Mouse (Mus musculus): Measurements from ENCODE around the gene Lmod1. TPM values are rescaled to one million over a fixed set of nuclear protein-coding genes. Genes with fewer than 3 reads are reported as not detected.
"Not testable (repeated sequence)": the region's sequence is repeated elsewhere in the genome, so short reads cannot be mapped to it uniquely, and the experiment has no call there.

Gene Lmod1
- total RNA-seq, 2 experiments from 2014 or later = 1.4 to 1.6 TPM

DNA sequence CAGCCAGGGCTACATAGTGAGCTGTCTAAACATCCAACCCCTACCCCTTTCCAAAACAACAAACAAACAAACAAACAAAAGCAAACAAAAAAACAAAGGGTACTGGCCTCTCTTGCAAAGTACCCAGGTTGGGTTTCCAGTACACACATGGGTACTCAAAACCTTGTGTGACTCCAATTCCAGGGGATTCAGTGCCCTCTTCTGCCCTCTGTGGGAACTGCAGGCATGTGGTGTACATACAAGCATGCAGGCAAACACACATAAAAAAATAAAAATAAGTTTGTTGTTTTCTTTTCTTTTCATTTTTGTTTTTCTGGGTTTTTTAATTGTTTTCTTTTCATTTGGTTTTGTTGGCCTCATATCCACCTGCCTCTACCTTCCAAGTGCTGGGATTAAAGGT is 37.5 kb downstream of the Lmod1 start:
- no peak for DNase-seq

DNA sequence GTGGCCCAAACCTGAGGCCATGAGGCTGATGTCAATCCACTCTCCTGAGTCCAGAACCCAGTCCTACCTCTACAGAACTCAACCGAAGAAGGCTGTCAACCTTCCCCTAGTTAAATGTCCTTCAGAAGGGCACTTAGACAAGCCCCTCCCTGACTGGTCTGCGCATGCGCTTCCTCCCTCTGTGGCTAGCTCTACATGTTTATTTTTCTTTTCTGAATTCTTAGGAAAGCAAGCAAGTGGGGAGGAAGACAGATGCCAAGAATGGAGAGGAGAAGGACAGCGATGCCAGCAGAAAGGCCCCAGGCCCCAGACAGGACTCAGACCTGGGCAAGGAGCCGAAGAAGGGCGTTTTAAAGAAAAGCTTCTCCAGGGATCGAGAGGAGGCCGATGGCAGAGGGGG is 38.8 kb downstream of the Lmod1 start:
- no peak for DNase-seq

GRCm38 (mm10) chr1:135366380-135366779 is 41.8 kb downstream of the Lmod1 start:
- DNase-seq = no peak

DNA sequence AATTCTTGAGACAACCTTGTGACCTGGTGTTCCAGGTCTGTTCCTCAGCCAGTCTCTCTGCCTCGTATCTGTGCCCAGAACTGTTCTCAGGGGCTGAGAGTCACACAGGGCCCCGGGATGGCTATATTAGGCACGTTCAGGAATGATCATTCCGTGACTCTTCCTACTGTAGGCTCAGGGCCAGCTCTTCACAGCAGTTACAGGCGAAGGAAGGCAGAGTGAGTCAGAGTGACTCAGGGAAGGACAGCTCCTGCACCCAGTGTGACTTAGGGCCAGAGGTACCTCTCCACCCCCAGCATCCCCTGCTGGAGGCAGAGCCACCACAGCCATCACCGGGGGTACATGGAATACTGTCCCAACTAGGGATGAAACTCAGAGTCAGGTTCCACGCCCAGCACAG is 42.4 kb downstream of the Lmod1 start:
- DNase-seq = peak; percentile 76 to 79

DNA sequence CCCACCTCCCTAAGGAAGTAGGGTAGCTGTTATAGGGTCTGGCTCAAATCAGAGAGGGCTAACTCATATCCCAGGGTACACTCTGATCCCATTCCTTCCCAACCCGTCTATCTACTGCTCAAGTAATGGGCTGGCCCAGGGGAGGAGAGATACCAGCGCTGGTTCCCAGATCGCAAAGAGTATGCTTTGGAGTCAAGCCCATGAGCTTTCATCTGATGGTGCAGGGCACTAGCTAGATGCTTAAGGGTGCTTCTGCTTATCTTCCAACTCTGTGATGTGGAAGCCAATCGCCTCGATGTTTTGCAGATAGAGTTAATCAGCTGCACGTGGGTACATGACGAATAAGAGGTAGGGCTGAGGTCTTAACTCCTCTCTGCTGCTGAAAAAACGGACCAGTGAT is 43.0 kb downstream of the Lmod1 start:
- DNase-seq = no peak

- peak; percentile 88 to 92 for DNase-seq
Observed at GRCm38 (mm10) chr1:135368245-135368644, 43.6 kb downstream of the Lmod1 start.

DNA sequence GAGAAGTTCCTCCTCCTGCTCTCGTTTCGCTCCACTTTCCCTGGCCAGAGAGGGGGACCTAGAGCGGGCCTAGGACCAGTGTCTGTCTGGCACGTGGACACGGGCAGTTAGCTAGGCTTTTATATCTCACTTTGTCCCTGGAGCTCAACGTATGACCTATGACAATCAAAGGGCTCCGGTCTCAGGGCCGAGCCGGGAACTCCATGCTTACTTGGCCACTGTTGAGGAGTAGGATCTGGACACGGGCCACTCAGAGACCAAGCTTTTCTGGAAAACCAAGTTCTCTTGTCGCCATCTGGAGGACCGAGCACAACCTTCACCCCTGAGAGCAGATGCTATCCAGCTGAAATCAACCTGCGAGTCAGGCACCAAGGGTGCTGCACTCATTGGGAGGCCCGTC is 44.4 kb downstream of the Lmod1 start:
- DNase-seq = peak; percentile 72 to 78

- no peak for DNase-seq
Observed at GRCm38 (mm10) chr1:135369415-135369814, 44.8 kb downstream of the Lmod1 start.

DNA sequence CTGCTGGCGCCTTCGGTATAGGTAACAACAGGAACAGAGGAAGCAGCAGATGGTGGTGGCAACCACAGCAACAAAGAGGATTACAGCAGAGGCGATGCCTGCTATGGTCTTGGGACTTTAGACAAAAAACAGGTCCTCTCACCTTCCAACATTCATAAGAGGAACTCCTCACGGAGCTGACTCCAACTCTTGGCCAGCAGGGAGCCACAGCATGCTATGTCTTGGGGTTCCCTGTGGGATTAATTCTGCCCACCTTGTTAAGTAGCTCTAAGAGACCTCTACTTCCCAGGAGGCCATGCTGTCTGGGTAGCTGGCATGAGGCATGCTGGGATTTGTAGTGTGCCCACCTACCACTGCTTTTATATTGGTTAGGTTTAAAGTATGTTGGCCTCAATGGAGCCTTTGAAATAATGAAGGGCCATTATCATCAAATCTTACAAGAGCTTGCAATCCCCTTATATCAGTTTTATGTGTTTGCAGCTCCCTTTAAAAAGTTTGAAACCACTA is 48.6 kb downstream of the Lmod1 start:
- DNase-seq = no peak

GRCm38 (mm10) chr1:135374175-135374867 is 49.7 kb downstream of the Lmod1 start:
- DNase-seq = peak in 1 of 2 experiments; percentile 46

DNA sequence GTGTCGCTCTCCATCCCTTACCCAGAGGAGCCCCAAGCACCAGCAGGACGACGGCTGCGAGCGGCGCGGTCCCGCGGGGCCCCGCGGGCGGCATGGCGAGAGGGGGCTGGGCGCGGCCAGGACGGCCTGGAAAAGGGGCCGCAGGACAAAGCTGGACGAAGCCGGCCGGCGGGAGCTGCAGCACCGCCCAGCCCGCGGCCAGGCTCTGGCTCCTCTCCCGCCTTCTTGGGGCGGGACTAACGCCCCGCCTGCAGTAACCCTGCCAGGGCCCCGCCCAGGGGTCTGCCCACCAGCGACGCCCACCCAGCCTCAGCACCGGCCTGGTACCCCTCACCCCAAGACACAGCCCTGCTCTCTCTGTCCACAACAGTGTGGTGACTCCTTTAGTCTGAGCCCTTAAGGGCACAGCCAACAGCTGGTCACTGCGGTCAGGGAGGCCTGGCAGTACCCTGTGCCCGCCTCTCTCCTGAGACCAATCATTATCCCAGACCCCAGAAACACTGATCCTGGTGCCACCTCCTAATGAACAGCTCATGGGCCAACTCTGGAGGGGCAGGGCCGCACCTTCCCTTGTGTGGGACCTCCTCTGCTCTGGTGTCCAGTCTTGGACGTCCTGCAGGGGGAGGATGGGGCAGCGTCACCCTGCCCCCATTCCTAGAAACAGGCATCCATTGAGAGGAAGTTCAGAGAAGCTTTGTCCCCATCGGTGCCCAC is 50.4 kb downstream of the Lmod1 start, which contains the start of gene Shisa4:
Gene Shisa4, minus strand, starts transcription at position 370 of the 714 bp plus-strand sequence.
- peak; percentile 75 to 82 for DNase-seq

- no peak for DNase-seq
Observed at GRCm38 (mm10) chr1:135378576-135378975, 54.0 kb downstream of the Lmod1 start.

DNA sequence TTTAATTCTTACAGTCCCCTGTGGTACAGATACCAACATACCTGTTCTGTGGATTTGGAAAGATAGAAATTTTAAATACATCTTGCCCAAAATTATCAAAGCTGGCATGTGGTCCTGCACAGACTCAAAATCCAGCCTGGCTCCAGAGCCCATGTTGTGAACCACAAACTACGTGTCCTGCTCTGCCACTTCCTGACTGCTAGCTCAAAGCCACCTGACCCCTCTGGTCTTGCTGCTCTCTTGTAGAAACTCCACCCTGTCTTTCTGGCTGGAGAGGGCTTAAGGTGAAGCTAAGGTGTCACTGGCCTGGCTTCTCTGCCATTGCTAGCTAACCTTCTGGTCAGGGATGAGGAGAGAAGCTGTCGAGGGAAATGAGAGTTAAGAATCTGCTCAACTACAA is 54.4 kb downstream of the Lmod1 start:
- no peak for DNase-seq

- no peak for DNase-seq
Observed at GRCm38 (mm10) chr1:135380071-135380991, 55.7 kb downstream of the Lmod1 start.

- not testable (repeated sequence) for DNase-seq
Observed at GRCm38 (mm10) chr1:135381560-135381959, 57.0 kb downstream of the Lmod1 start.

DNA sequence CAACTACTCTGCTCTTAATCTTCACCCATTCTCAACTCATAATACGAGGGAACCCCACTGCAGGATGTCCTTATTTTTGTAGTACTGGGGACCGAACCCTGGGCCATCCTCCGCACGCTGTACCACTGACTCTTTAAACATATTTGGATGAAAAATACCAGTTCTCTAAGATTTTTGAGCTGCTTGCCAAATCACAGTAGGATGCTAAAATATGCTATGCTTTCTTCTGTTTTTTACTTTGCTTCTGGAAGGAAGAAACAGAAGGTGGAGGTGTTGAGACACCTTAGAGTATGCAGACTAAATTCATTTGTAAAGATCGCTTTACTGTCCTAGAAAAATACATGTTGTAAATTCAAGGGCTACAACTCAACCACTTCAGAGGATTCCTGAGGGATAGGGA is 59.6 kb downstream of the Lmod1 start:
- DNase-seq = no peak

DNA sequence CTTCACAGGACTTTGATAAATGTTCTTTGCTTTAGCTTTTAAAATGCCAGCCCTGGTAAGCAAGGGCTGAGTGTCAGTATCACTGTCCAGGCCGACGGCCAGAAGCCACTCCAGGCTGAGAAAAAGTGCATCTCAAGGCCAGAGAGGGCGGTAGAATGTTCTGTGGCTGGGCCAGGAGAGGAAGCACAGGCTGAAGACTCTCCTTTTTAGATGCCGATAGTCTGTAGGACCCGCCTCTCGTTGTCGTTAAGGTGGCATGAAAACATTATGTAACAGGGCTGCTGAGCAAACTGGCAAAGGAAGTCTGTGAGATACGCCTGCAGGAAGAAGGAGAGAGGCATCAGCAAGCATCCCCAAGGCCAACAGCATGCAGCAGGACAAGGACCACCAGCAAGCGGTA is 60.6 kb downstream of the Lmod1 start:
- DNase-seq = peak; percentile 28 to 35

- no peak for DNase-seq
Observed at GRCm38 (mm10) chr1:135399466-135399865, 74.9 kb downstream of the Lmod1 start.

DNA sequence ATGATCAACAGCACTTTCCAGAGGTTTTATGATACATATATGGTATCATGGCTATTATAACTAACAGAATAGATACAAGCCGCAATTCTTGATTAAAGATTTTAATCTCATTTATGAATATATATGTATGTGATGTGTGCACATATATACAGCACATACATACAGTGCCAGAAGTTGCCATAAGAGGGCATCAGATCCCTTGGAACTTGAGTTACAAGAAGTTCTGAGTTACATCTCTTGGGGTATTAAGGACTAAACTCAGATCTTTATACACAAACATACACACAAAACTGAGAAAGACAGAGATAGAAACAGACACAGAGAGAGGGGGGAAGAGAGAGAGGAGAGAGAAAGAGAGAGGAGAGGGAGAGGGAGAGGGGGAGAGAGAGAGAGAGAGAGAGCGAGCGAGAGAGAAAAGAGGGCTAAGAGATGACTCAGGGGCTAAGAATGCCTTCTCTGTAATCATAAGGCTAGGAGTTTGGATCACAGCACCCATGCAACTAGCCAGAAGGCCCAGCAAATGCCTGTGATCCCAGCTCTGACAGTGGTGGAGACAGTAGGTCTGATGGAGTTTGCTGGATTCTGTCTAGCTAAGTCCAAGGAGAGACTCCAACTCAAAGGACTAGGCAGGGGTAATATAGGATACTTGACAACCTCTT is 77.0 kb downstream of the Lmod1 start:
- DNase-seq = no peak

DNA sequence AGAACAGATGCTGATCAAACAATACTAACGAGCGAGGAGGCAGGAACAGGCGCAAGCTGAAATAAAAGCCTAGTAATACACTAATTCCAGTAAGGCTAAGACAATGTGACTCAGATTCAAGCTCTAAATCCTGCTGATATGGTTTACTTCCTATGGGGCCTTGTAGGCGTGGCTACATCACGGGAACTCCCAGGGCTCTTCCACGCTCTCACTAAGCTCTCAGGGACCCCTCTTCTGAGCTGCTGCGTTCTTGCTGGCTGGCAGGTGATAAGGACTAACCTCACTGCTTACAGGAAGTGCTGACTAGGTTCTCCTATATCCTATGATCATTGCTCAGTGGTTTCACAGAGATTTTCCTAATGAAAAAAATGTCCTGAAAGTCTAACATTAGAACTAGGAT is 80.7 kb downstream of the Lmod1 start:
- DNase-seq = no peak

GRCm38 (mm10) chr1:135408973-135409372 is 84.4 kb downstream of the Lmod1 start:
- no peak for DNase-seq

- peak; percentile 66 to 75 for DNase-seq
Observed at GRCm38 (mm10) chr1:135410967-135411366, 86.4 kb downstream of the Lmod1 start.

Measured in adrenal gland, postnatal 36 days (tissue).